Mouse (Mus musculus): Measurements from ENCODE around the gene Natd1. TPM values are rescaled to one million over a fixed set of nuclear protein-coding genes. Genes with fewer than 3 reads are reported as not detected.
A peak's percentile ranks its signal among the peaks of the same experiment; 100 is the strongest.

Natd1 gene
- polyA plus RNA-seq, 1 experiment from 2014 or later, result 18.8 TPM

DNA sequence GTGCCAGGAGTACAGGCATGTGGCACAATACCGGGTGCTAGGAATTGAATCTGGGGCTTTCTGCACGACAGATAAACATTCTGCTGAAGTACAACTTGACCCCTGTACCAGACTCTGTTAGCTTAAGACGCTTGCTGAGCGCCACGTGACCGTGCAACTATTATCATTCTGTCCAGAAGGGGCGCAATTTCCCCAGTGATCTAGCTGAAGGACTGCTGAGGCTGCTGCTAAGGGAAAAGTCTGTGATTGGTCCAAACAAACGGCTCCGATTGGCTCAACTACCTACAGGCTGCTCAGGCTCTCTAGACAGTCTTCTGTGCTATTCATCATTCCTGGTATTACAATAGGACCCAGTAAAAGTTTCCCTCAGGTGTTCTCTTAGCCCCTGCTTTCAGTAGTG is 12.7 kb upstream of the Natd1 start:
- WGBS, result 0% methylated on average over 9 of the region's 9 CpGs
- Histone ChIP-seq H3K27ac (replicated peaks; ENCODE audit: low read depth, low read length) (no peak overlapping the region), H3K4me3 (ENCODE audit: low read depth, low read length) (no peak overlapping the region), H3K9me3 (ENCODE audit: control insufficient read depth, low read length) (no peaks in the 10 kb centered on the region), H3K4me1 (ENCODE audit: control insufficient read depth, insufficient read depth, low read length) (peaks cover 9% of the 10 kb centered on the region; the same call in 1 of the 2 replicates), H3K4me2 (ENCODE audit: low read depth, low read length) (peak overlapping the region; percentile 25), H3K27me3 (replicated peaks; ENCODE audit: control insufficient read depth, insufficient read depth, low read length) (no peaks in the 10 kb centered on the region), H3K9ac (ENCODE audit: low read depth, low read length) (no peak overlapping the region), H3K36me3 (ENCODE audit: control insufficient read depth, insufficient read depth, low read length) (no peaks in the 10 kb centered on the region)
- ATAC-seq (ENCODE audit: low read depth) (peak; percentile 82), DNase-seq (ENCODE audit: low spot score) (peak; percentile 93)

DNA sequence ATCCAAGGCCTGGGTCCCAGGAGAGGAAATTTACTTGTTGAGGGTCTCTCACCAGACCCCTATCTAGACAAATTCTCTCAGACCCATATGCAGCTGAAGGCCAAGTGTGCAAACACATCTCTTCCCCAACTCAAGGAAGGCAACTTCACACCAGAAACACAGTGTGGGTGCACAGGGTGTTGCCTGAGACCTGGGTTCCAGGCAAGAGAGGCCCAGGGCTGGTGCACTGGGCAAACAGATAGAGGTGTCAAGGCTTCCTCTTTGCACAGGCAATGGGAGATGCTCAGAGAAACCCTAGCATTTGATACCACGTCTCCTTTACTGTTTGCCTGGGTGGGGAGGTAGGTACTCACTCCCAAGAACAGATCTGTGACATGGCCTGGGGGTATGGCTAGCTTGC is 10.4 kb upstream of the Natd1 start:
- 79% methylated on average over 1 of the region's 1 CpGs for WGBS
- no peak overlapping the region for H3K9ac ChIP-seq (ENCODE audit: low read depth, low read length)
- H3K27me3 ChIP-seq (replicated peaks; ENCODE audit: control insufficient read depth, insufficient read depth, low read length), result no peaks in the 10 kb centered on the region

DNA sequence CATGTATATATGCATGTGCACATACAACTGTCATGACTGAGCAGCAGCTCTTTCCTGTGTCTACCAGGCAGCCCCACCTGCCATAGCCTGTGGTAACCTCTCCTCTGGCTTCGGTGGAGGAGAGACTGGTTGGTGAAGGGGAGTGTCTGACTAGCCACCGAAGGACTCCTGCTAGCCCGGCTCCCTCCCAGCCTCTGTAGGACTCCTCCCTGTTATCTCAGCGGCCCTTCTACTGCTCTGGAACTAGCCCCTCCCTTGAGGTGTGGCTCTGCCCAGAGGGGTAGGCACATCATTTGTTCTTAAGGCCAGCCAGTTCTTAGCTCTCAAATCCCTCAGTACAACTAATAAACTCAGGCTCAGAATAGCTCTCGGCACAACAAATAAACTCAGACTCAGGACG is 9.9 kb upstream of the Natd1 start:
- no peaks in the 10 kb centered on the region for H3K9me3 ChIP-seq (ENCODE audit: control insufficient read depth, low read length)
- no peaks in the 10 kb centered on the region for H3K36me3 ChIP-seq (ENCODE audit: control insufficient read depth, insufficient read depth, low read length)
- H3K4me1 ChIP-seq (ENCODE audit: control insufficient read depth, insufficient read depth, low read length), result peaks cover 4% of the 10 kb centered on the region; the same call in 1 of the 2 replicates
- H3K4me2 ChIP-seq (ENCODE audit: low read depth, low read length), result no peak overlapping the region
- 41% methylated on average over 5 of the region's 6 CpGs for WGBS
- no peak overlapping the region for H3K27ac ChIP-seq (replicated peaks; ENCODE audit: low read depth, low read length)
- no peak overlapping the region for H3K4me3 ChIP-seq (ENCODE audit: low read depth, low read length)
- H3K27me3 ChIP-seq (replicated peaks; ENCODE audit: control insufficient read depth, insufficient read depth, low read length), result no peaks in the 10 kb centered on the region
- no peak for ATAC-seq (ENCODE audit: low read depth)
- no peak for DNase-seq (ENCODE audit: low spot score)
- H3K9ac ChIP-seq (ENCODE audit: low read depth, low read length), result no peak overlapping the region

More for the DNA sequence above, 10.4 kb upstream of the Natd1 start:
- ATAC-seq (ENCODE audit: low read depth) (no peak), DNase-seq (ENCODE audit: low spot score) (no peak)
- Histone ChIP-seq H3K4me2 (ENCODE audit: low read depth, low read length) (no peak overlapping the region), H3K27ac (replicated peaks; ENCODE audit: low read depth, low read length) (no peak overlapping the region), H3K4me3 (ENCODE audit: low read depth, low read length) (no peak overlapping the region), H3K4me1 (ENCODE audit: control insufficient read depth, insufficient read depth, low read length) (peaks cover 4% of the 10 kb centered on the region; the same call in 1 of the 2 replicates), H3K36me3 (ENCODE audit: control insufficient read depth, insufficient read depth, low read length) (no peaks in the 10 kb centered on the region), H3K9me3 (ENCODE audit: control insufficient read depth, low read length) (no peaks in the 10 kb centered on the region)

DNA sequence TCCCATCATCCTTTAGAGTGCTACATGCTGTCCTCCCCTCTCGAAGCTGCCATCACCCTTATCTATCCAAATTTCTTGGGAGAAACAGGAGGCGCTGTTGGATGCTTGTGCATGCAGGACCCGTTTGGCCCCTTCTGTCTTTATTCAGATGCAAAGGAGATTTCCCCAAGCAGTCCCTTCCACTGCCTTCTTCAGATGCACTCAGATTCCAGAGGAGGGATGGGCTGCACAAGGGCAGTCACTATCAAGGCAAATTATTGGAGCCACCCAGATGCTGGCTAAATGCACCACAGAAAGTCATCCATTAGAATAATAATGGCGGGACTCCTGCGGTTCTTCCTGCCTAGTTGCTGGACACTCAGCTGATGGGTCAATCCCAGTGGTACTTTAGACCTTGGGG is 8.4 kb upstream of the Natd1 start:
- 73% methylated on average over 5 of the region's 5 CpGs for WGBS

DNA sequence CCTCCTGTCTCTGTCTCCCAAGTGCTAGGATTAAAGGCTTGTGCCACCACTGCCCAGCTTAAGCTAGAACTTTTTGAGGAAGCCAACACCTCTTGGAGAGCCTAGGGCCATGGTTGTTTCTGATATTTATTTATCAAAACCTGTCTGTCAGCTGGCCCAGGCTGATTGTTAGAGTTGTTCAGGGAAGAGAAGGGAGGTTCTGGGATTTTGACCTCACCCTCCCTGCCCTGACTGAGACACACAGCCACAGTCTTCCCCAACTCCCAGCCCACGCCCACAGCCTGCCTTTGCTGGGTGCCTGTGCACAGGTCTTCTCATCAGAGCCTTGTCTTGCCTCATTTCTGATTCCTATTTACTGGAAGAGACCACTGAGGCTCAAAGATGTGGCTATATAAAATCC is 7.6 kb upstream of the Natd1 start:
- no peak overlapping the region for H3K4me2 ChIP-seq (ENCODE audit: low read depth, low read length)
- H3K36me3 ChIP-seq (ENCODE audit: control insufficient read depth, insufficient read depth, low read length), result no peaks in the 10 kb centered on the region
- H3K27ac ChIP-seq (replicated peaks; ENCODE audit: low read depth, low read length), result no peak overlapping the region
- 73% methylated on average over 1 of the region's 1 CpGs for WGBS
- ATAC-seq (ENCODE audit: low read depth) (no peak), DNase-seq (ENCODE audit: low spot score) (no peak)
- no peaks in the 10 kb centered on the region for H3K9me3 ChIP-seq (ENCODE audit: control insufficient read depth, low read length)
- peaks cover 4% of the 10 kb centered on the region; the same call in 1 of the 2 replicates for H3K4me1 ChIP-seq (ENCODE audit: control insufficient read depth, insufficient read depth, low read length)
- H3K4me3 ChIP-seq (ENCODE audit: low read depth, low read length), result no peak overlapping the region
- H3K27me3 ChIP-seq (replicated peaks; ENCODE audit: control insufficient read depth, insufficient read depth, low read length), result no peaks in the 10 kb centered on the region
- no peak overlapping the region for H3K9ac ChIP-seq (ENCODE audit: low read depth, low read length)

More for the DNA sequence above, 8.4 kb upstream of the Natd1 start:
- Histone ChIP-seq H3K27me3 (replicated peaks; ENCODE audit: control insufficient read depth, insufficient read depth, low read length) (no peaks in the 10 kb centered on the region), H3K4me1 (ENCODE audit: control insufficient read depth, insufficient read depth, low read length) (peaks cover 4% of the 10 kb centered on the region; the same call in 1 of the 2 replicates), H3K9me3 (ENCODE audit: control insufficient read depth, low read length) (no peaks in the 10 kb centered on the region), H3K4me2 (ENCODE audit: low read depth, low read length) (no peak overlapping the region), H3K4me3 (ENCODE audit: low read depth, low read length) (no peak overlapping the region), H3K9ac (ENCODE audit: low read depth, low read length) (no peak overlapping the region), H3K36me3 (ENCODE audit: control insufficient read depth, insufficient read depth, low read length) (no peaks in the 10 kb centered on the region), H3K27ac (replicated peaks; ENCODE audit: low read depth, low read length) (no peak overlapping the region)
- no peak for DNase-seq (ENCODE audit: low spot score)
- ATAC-seq (ENCODE audit: low read depth), result no peak

DNA sequence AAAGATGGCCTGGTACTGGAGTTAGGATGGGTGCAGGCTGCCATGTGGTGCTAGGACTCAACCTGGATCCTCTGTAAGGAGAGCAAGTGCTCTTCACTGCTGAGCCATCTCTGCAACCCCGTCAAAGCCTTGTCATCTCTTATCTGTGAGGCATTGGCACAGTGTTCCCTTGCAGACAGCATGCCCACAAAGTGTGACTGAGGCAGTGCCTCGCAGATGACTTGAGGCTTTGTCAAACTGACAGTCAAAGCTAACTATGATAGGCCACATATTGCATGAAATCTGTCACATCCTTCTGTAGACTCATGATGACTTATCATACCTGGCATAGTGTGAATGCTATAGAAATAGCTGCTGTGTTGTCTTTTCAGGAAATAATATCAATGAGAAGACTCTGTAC is 5.5 kb upstream of the Natd1 start:
- Histone ChIP-seq H3K27me3 (replicated peaks; ENCODE audit: control insufficient read depth, insufficient read depth, low read length) (no peaks in the 10 kb centered on the region), H3K9me3 (ENCODE audit: control insufficient read depth, low read length) (no peaks in the 10 kb centered on the region), H3K9ac (ENCODE audit: low read depth, low read length) (no peak overlapping the region), H3K36me3 (ENCODE audit: control insufficient read depth, insufficient read depth, low read length) (no peaks in the 10 kb centered on the region), H3K4me3 (ENCODE audit: low read depth, low read length) (no peak overlapping the region), H3K4me1 (ENCODE audit: control insufficient read depth, insufficient read depth, low read length) (no peaks in the 10 kb centered on the region), H3K4me2 (ENCODE audit: low read depth, low read length) (no peak overlapping the region), H3K27ac (replicated peaks; ENCODE audit: low read depth, low read length) (no peak overlapping the region)
- DNase-seq (ENCODE audit: low spot score), result no peak
- ATAC-seq (ENCODE audit: low read depth), result no peak
- WGBS, result 93% methylated on average over 2 of the region's 2 CpGs

DNA sequence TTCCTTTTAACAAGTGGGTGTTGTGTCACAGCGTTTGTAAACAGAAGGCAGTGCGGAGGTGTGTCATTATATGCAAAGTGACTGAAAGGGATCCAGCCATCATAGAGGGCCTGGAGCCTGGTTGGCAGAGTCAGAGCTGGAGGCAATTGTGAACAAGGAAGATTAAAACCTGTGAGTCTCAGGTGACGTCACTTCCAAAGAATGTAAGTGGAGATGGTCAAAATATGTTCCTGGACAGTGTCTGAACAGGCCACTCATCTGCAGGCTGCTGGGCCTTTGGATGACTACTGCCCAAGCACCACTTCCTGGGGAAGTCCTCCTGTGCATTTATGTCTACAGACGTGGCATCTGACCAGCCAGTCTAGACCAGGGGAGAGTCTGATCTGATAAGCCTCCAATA is 651 bp upstream of the Natd1 start:
- H3K9ac ChIP-seq (ENCODE audit: low read depth, low read length), result no peak overlapping the region
- H3K4me3 ChIP-seq (ENCODE audit: low read depth, low read length), result no peak overlapping the region
- no peak overlapping the region for H3K4me2 ChIP-seq (ENCODE audit: low read depth, low read length)
- no peak for ATAC-seq (ENCODE audit: low read depth)
- peaks cover 18% of the 10 kb centered on the region for H3K4me1 ChIP-seq (ENCODE audit: control insufficient read depth, insufficient read depth, low read length)
- no peaks in the 10 kb centered on the region for H3K27me3 ChIP-seq (replicated peaks; ENCODE audit: control insufficient read depth, insufficient read depth, low read length)
- no peaks in the 10 kb centered on the region for H3K9me3 ChIP-seq (ENCODE audit: control insufficient read depth, low read length)
- WGBS, result 67% methylated on average over 4 of the region's 4 CpGs
- H3K27ac ChIP-seq (replicated peaks; ENCODE audit: low read depth, low read length), result no peak overlapping the region
- no peaks in the 10 kb centered on the region for H3K36me3 ChIP-seq (ENCODE audit: control insufficient read depth, insufficient read depth, low read length)
- DNase-seq (ENCODE audit: low spot score), result no peak

DNA sequence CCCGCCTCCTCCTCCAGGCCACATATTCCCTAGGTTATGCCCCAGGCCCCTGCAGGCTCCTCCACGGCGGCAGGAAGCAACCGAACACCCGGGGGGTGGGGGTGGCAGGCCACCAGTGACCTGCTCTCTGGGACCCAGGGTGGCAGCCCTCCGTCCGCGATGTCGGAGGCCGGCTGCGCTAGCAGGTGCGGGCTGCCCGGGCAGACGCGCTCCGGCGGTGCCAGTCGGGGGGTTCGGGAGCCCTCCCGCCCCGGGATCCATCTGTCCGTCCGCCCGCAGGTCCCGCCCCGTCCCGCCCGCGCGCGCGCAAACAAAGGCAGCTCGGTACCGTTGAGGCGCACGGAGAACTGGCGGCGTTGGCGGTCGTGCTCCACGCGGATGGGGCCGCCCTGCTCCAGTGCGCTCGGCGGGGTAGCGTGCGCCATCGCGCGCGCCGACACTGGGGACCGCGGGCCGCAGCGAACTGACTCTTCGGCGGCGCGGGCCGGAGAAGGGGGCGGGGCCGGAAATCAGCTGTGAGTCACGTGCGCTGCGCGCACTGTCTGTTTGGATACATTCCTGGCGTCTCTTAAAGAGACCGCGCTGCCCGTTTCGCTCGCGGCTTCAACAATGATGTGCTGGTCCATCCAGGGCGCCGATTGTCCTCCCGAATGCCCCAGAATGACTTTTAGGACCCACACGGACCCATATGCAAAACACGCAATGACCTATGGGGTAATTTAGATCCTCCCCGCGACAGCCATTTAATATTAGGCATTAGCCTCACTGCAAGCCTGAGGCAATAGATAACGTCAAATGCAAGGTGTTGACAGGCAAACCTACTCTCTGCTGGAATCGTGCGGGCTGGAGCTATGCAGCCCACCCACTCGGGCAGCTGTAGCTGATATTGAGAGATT is 1.0 kb downstream of the Natd1 start:
- Histone ChIP-seq H3K27ac (replicated peaks; ENCODE audit: low read depth, low read length) (peak overlapping the region; percentile 76), H3K9ac (ENCODE audit: low read depth, low read length) (peak overlapping the region; percentile 79), H3K36me3 (ENCODE audit: control insufficient read depth, insufficient read depth, low read length) (no peaks in the 10 kb centered on the region), H3K4me3 (ENCODE audit: low read depth, low read length) (peak overlapping the region; percentile 69), H3K27me3 (replicated peaks; ENCODE audit: control insufficient read depth, insufficient read depth, low read length) (no peaks in the 10 kb centered on the region), H3K4me1 (ENCODE audit: control insufficient read depth, insufficient read depth, low read length) (peaks cover 18% of the 10 kb centered on the region), H3K4me2 (ENCODE audit: low read depth, low read length) (peak overlapping the region; percentile 92), H3K9me3 (ENCODE audit: control insufficient read depth, low read length) (no peaks in the 10 kb centered on the region)
- ATAC-seq (ENCODE audit: low read depth) (peak; percentile 94), DNase-seq (ENCODE audit: low spot score) (peak; percentile 95)
- under 1% methylated on average over 45 of the region's 86 CpGs for WGBS

DNA sequence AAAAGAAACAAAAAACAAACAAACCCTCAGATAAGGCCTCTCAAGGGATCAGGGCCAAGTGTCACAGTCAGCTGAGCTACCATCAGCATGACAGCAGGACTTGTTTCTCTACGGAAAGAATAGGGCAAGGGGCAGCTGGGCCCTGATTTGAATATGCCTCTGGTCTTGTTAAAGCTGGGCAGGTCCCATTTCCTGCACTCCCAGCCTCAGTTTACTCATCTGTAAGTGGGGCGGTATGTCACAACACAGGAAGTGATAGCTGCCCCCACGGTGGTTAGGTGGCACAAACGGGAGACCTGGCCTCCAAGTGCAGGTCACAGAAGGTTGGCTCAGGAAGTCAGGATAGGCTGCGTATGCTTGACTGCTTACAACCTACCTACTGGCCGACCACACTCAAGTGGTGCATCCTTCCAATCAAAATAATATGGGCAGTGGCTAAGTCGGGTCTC is 2.0 kb downstream of the Natd1 start:
- no peaks in the 10 kb centered on the region for H3K27me3 ChIP-seq (replicated peaks; ENCODE audit: control insufficient read depth, insufficient read depth, low read length)
- H3K27ac ChIP-seq (replicated peaks; ENCODE audit: low read depth, low read length), result no peak overlapping the region
- WGBS, result 35% methylated on average over 7 of the region's 7 CpGs
- DNase-seq (ENCODE audit: low spot score) (no peak), ATAC-seq (ENCODE audit: low read depth) (no peak)
- H3K9ac ChIP-seq (ENCODE audit: low read depth, low read length), result peak overlapping the region; percentile 79
- no peaks in the 10 kb centered on the region for H3K9me3 ChIP-seq (ENCODE audit: control insufficient read depth, low read length)
- peaks cover 18% of the 10 kb centered on the region for H3K4me1 ChIP-seq (ENCODE audit: control insufficient read depth, insufficient read depth, low read length)
- H3K36me3 ChIP-seq (ENCODE audit: control insufficient read depth, insufficient read depth, low read length), result no peaks in the 10 kb centered on the region
- peak overlapping the region; percentile 92 for H3K4me2 ChIP-seq (ENCODE audit: low read depth, low read length)
- H3K4me3 ChIP-seq (ENCODE audit: low read depth, low read length), result peak overlapping the region; percentile 69

Data from embryonic facial prominence, embryonic 14.5 days (tissue).